Mouse (Mus musculus) left cerebral cortex, adult 18-20 months (tissue): Measurements from ENCODE around the gene Gpc2. TPM values are rescaled to one million over a fixed set of nuclear protein-coding genes. Genes with fewer than 3 reads are reported as not detected.

ENCODE experiments used
- total RNA-seq, 2 experiments: library from RNA; stranded (reverse); gene quantifications; 2 replicates each; pipeline ENCODE4 v1.2.3; 2021

Gpc2 gene
- total RNA-seq, 2 experiments from 2014 or later: 0.95 to 1.2 TPM

Other genes with a start within 250 kb of the Gpc2 start
- gene Smok3c, start 226.8 kb downstream of the Gpc2 start, total RNA-seq: not detected
- 10 to 100 TPM; 40.5 to 42.3 TPM for gene Zkscan1, start 194.9 kb downstream of the Gpc2 start, total RNA-seq
- 10 to 100 TPM; 17.2 to 17.4 TPM for gene Zscan21, start 163.1 kb downstream of the Gpc2 start, total RNA-seq
- 10 to 100 TPM; 11.2 to 12.6 TPM for gene Zfp113, start 124.3 kb downstream of the Gpc2 start, total RNA-seq
- 100 to 1,000 TPM; 142 to 146 TPM for gene Cops6, start 118.9 kb downstream of the Gpc2 start, total RNA-seq
- 10 to 100 TPM; 19.9 to 22.1 TPM for gene Ap4m1, start 108.0 kb downstream of the Gpc2 start, total RNA-seq
- gene Mcm7, start 107.6 kb downstream of the Gpc2 start, total RNA-seq: 10 to 100 TPM; 14.0 to 15.7 TPM
- gene Taf6, start 92.6 kb downstream of the Gpc2 start, total RNA-seq: 10 to 100 TPM; 42.4 to 43.2 TPM
- gene Cnpy4, start 92.5 kb downstream of the Gpc2 start, total RNA-seq: 10 to 100 TPM; 13.0 to 16.3 TPM
- gene Mblac1, start 85.7 kb downstream of the Gpc2 start, total RNA-seq: 1 to 10 TPM; 8.6 TPM
- gene Nxpe5, start 54.1 kb downstream of the Gpc2 start, total RNA-seq: under 1 TPM; 0.23 to 0.26 TPM
- gene Lamtor4, start 24.5 kb downstream of the Gpc2 start, total RNA-seq: 10 to 100 TPM; 50.7 to 56.1 TPM
- gene BC037034, start 16.0 kb downstream of the Gpc2 start, total RNA-seq: 10 to 100 TPM; 61.4 to 71.1 TPM
- gene Gal3st4, start 7.2 kb downstream of the Gpc2 start, total RNA-seq: 1 to 10 TPM; 2.5 to 3.5 TPM
- not detected for gene Gm43720, start within 50 bp of the Gpc2 start, total RNA-seq
- 1 to 10 TPM in 1 of 2 experiments, under 1 TPM in 1; 0.37 to 1.3 TPM for gene Stag3, start 235 bp upstream of the Gpc2 start, total RNA-seq
- under 1 TPM in 1 of 2 experiments, not detected in 1; 0.42 TPM for gene Pvrig, start 62.0 kb upstream of the Gpc2 start, total RNA-seq
- 10 to 100 TPM; 21.2 to 22.1 TPM for gene Zfp157, start 161.5 kb upstream of the Gpc2 start, total RNA-seq